Mouse (Mus musculus) lung, postnatal 0 days (tissue): ENCODE data around the gene Mrln.

Source experiments
- CTCF ChIP-seq: IDR thresholded peaks from 2 replicates; pipeline ENCODE4 v1.5.1; 2016; ENCODE audit warnings: antibody characterized with exemption, mild to moderate bottlenecking
- EP300 ChIP-seq: IDR thresholded peaks from 2 replicates; pipeline ENCODE4 v1.6.1; 2016; ENCODE audit warnings: antibody characterized with exemption, mild to moderate bottlenecking, control low read depth

GRCm38 (mm10) chr10:70161504-70161903, 43.0 kb upstream of the Mrln start:
- TF ChIP-seq CTCF (no peak), EP300 (no peak)
